Mouse (Mus musculus) myocyte (in vitro differentiated cells): ENCODE measurements around the gene Mapk8ip1.

Source experiments
- MAX ChIP-seq: IDR thresholded peaks from one replicate; pipeline ENCODE4 v1.6.1; 2011; ENCODE audit warnings: low read depth, mild to moderate bottlenecking, control low read depth
- MYOD1 ChIP-seq, 3 experiments: IDR thresholded peaks; one replicate each; pipeline ENCODE4 v1.6.1; 2011; ENCODE audit warnings: control low read depth in 2 of 3, low read depth in 2 of 3, mild to moderate bottlenecking in 2 of 3, moderate library complexity in 1 of 3; ENCODE audit not compliant: insufficient read length in 2 of 3, control insufficient read depth in 1 of 3
- POLR2A ChIP-seq: IDR thresholded peaks from one replicate; pipeline ENCODE4 v1.6.1; 2011; ENCODE audit warnings: low read depth, mild to moderate bottlenecking, control low read depth, moderate library complexity; ENCODE audit not compliant: insufficient read length
- POLR2AphosphoS2 ChIP-seq: IDR thresholded peaks from one replicate; pipeline ENCODE4 v1.6.1; 2011; ENCODE audit warnings: low read depth, control low read depth; ENCODE audit not compliant: insufficient read length
- SRF ChIP-seq: IDR thresholded peaks from one replicate; pipeline ENCODE4 v1.6.1; 2011; ENCODE audit warnings: low read depth; ENCODE audit not compliant: control insufficient read depth, insufficient read length
- TCF12 ChIP-seq: IDR thresholded peaks from one replicate; pipeline ENCODE4 v1.6.1; 2011; ENCODE audit warnings: mild to moderate bottlenecking, control low read depth; ENCODE audit not compliant: poor library complexity, insufficient read depth, severe bottlenecking

DNA sequence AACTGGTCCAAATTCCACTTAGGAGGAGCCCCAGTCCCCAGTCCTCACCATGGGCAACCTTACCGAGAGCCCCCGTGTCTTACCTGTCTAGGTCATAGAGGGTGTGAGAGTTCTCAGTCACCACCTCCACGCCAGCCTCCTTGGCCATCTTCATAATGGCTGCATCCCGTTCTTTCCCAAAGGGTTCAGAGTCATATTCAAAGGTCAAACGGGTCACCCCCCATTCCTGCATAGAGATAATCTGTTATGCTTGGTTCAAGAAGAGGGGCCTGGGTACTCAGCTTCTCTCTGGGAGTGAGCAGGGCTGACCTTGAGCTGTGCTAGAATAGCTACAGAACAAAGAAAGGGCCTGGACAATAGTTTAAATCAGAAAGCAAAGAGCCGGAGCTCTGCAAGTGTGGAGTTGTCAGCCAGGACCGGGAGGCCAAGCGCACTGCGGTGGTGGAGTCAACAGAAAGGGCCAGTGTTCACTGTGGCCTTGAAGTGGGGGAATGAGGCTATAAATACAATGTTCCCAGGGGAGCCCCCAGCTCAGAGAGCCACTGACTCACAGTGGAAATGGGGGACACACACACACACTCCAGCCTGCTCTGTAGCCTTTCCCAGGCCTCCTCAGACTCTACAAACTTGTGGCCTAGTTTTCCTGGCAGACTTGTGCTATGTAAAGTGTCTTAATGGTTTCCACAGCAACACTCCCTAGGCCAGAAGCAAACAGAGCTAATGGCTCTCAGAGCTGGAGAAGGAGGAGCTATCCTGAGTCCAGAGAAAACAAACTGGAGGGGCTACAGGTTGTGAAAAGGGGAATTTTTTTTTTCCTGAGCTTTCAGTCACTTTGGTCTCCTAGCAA, 23.6 kb upstream of the Mapk8ip1 start:
- TF ChIP-seq POLR2A (no peak), MAX (no peak), SRF (no peak), MYOD1 (IDR thresholded peaks at IDR 0.05; ENCODE audit: control insufficient read depth in 1 of 3, insufficient read length in 2 of 3, low read depth in 2 of 3) (no peak), POLR2AphosphoS2 (no peak), TCF12 (no peak)
